Mouse (Mus musculus) liver, embryonic 14.5 days (tissue): ENCODE results near the gene Nek9.

ENCODE experiments used
- CTCF ChIP-seq: IDR thresholded peaks from 2 replicates; pipeline ENCODE4 v1.5.1; 2016; ENCODE audit warnings: antibody characterized with exemption, low read depth, control low read depth
- EP300 ChIP-seq: IDR thresholded peaks from 2 replicates; pipeline ENCODE4 v1.6.1; 2016; ENCODE audit warnings: antibody characterized with exemption, low read depth

GRCm38 (mm10) chr12:85280105-85280844 is 58.9 kb downstream of the Nek9 start:
- TF ChIP-seq CTCF, result no peak
- peak; percentile 34; the same call in 1 of the 2 replicates for TF ChIP-seq EP300
